Mouse (Mus musculus) heart, embryonic 15.5 days (tissue): ENCODE data around the gene Prap1. TPM values are rescaled to one million over a fixed set of nuclear protein-coding genes. Genes with fewer than 3 reads are reported as not detected.
A peak's percentile ranks its signal among the peaks of the same experiment; 100 is the strongest.
"Not testable (repeated sequence)": the region's sequence is repeated elsewhere in the genome, so short reads cannot be mapped to it uniquely, and the experiment has no call there.

Source experiments
- ATAC-seq: fragments of 200-750 bp; cut with Nextera tagmentation; replicated peaks from 2 replicates; pipeline ENCODE4 v1.8.0; 2017; ENCODE audit warnings: low read depth, moderate TSS enrichment; ENCODE audit not compliant: insufficient number of reproducible peaks, insufficient read depth, low FRiP score
- H3K27ac ChIP-seq: fragments of 300-500 bp; sonication (generic); 2 replicates; pipeline ENCODE4 v1.5.1; 2015; ENCODE audit warnings: mild to moderate bottlenecking, inconsistent platforms
- H3K27me3 ChIP-seq: fragments of 300-500 bp; sonication (generic); 2 replicates; pipeline ENCODE4 v1.6.1; 2015; ENCODE audit warnings: inconsistent platforms
- H3K36me3 ChIP-seq: fragments of 300-500 bp; sonication (generic); 2 replicates; pipeline ENCODE4 v1.6.1; 2015; ENCODE audit warnings: mild to moderate bottlenecking, inconsistent platforms
- H3K4me1 ChIP-seq: fragments of 300-500 bp; sonication (generic); replicated peaks from 2 replicates; pipeline ENCODE4 v1.6.1; 2015; ENCODE audit warnings: inconsistent platforms
- H3K4me2 ChIP-seq: fragments of 300-500 bp; sonication (generic); 2 replicates; pipeline ENCODE4 v1.6.1; 2015; ENCODE audit warnings: inconsistent platforms, mild to moderate bottlenecking, moderate library complexity
- H3K4me3 ChIP-seq: fragments of 300-500 bp; sonication (generic); 2 replicates; pipeline ENCODE4 v1.5.1; 2015; ENCODE audit warnings: mild to moderate bottlenecking, inconsistent platforms
- H3K9ac ChIP-seq: fragments of 300-500 bp; sonication (generic); 2 replicates; pipeline ENCODE4 v1.6.1; 2015; ENCODE audit warnings: mild to moderate bottlenecking, inconsistent platforms
- H3K9me3 ChIP-seq: fragments of 300-500 bp; sonication (generic); replicated peaks from 2 replicates; pipeline ENCODE4 v1.6.1; 2016; ENCODE audit warnings: inconsistent platforms
- WGBS: fragments of 180-500 bp; shearing (Covaris S2); methylation state at CpG from one replicate; pipeline ENCODE4 v1.1.7; 2015; ENCODE audit warnings: mixed read lengths; 5-methylcytosine and 5-hydroxymethylcytosine counted together
- polyA plus RNA-seq: library from polyadenylated mRNA; unstranded; fragments of >200 nt; fragmentation: Nextera tagmentation; extraction: Ambion mirVana; gene quantifications from 2 replicates; pipeline ENCODE4 v1.2.1, GENCODE M21; 2015

Prap1 gene
- polyA plus RNA-seq, 1 experiment from 2014 or later: 0.29 TPM

- Histone ChIP-seq H3K4me2 (no peak overlapping the region), H3K27me3 (no peaks in the 10 kb centered on the region), H3K9ac (no peak overlapping the region), H3K36me3 (no peaks in the 10 kb centered on the region), H3K4me3 (no peak overlapping the region), H3K9me3 (no peaks in the 10 kb centered on the region), H3K27ac (no peak overlapping the region), H3K4me1 (peaks cover 4% of the 10 kb centered on the region)
- 88% methylated on average over 2 of the region's 2 CpGs for WGBS
- ATAC-seq: no peak
Observed at GRCm38 (mm10) chr7:140120484-140120883, 27.3 kb downstream of the Prap1 start.

GRCm38 (mm10) chr7:140121338-140121910, 28.2 kb downstream of the Prap1 start:
- no peak for ATAC-seq
- Histone ChIP-seq H3K36me3 (no peaks in the 10 kb centered on the region), H3K4me2 (no peak overlapping the region), H3K9ac (no peak overlapping the region), H3K4me3 (no peak overlapping the region), H3K27ac (no peak overlapping the region), H3K4me1 (peaks cover 8% of the 10 kb centered on the region), H3K27me3 (no peaks in the 10 kb centered on the region), H3K9me3 (no peaks in the 10 kb centered on the region)
- 64% methylated on average over 13 of the region's 13 CpGs for WGBS

- Histone ChIP-seq H3K9ac (no peak overlapping the region), H3K4me3 (no peak overlapping the region), H3K36me3 (no peaks in the 10 kb centered on the region), H3K27me3 (no peaks in the 10 kb centered on the region), H3K4me2 (no peak overlapping the region), H3K4me1 (peaks cover 8% of the 10 kb centered on the region), H3K27ac (peak overlapping the region; percentile 4; the same call in 1 of the 2 replicates), H3K9me3 (no peaks in the 10 kb centered on the region)
- ATAC-seq: no peak
- 27% methylated on average over 4 of the region's 4 CpGs for WGBS
Observed at GRCm38 (mm10) chr7:140122765-140123164, 29.6 kb downstream of the Prap1 start.

- Histone ChIP-seq H3K9me3 (no peaks in the 10 kb centered on the region), H3K4me3 (no peak overlapping the region), H3K4me1 (peaks cover 8% of the 10 kb centered on the region), H3K27ac (no peak overlapping the region), H3K9ac (no peak overlapping the region), H3K27me3 (no peaks in the 10 kb centered on the region), H3K4me2 (no peak overlapping the region), H3K36me3 (peaks cover under 1% of the 10 kb centered on the region; the same call in 1 of the 2 replicates)
- no peak for ATAC-seq
- WGBS: 84% methylated on average over 1 of the region's 1 CpGs
Observed at GRCm38 (mm10) chr7:140124382-140124781, 31.2 kb downstream of the Prap1 start.

GRCm38 (mm10) chr7:140125278-140126021, 32.3 kb downstream of the Prap1 start:
- Histone ChIP-seq H3K4me2 (peak overlapping the region; percentile 94), H3K4me1 (peaks cover 8% of the 10 kb centered on the region), H3K9me3 (no peaks in the 10 kb centered on the region), H3K9ac (peak overlapping the region; percentile 89), H3K36me3 (peaks cover 9% of the 10 kb centered on the region), H3K4me3 (peak overlapping the region; percentile 94), H3K27me3 (no peaks in the 10 kb centered on the region), H3K27ac (peak overlapping the region; percentile 57; the same call in 1 of the 2 replicates)
- WGBS: under 1% methylated on average over 40 of the region's 40 CpGs
- ATAC-seq: peak; percentile 98

- no peaks in the 10 kb centered on the region for H3K9me3 ChIP-seq
- peak overlapping the region; percentile 89 for H3K9ac ChIP-seq
- H3K4me3 ChIP-seq: peak overlapping the region; percentile 94
- ATAC-seq: no peak
- no peaks in the 10 kb centered on the region for H3K27me3 ChIP-seq
- H3K4me2 ChIP-seq: peak overlapping the region; percentile 94
- peaks cover 8% of the 10 kb centered on the region for H3K4me1 ChIP-seq
- peaks cover 9% of the 10 kb centered on the region for H3K36me3 ChIP-seq
- peak overlapping the region; percentile 57; the same call in 1 of the 2 replicates for H3K27ac ChIP-seq
- 5% methylated on average over 5 of the region's 5 CpGs for WGBS
Observed at GRCm38 (mm10) chr7:140126022-140126350, 32.8 kb downstream of the Prap1 start.

- H3K4me1 ChIP-seq: peaks cover 8% of the 10 kb centered on the region
- no peaks in the 10 kb centered on the region for H3K27me3 ChIP-seq
- ATAC-seq: no peak
- H3K36me3 ChIP-seq: peaks cover 9% of the 10 kb centered on the region
- H3K9ac ChIP-seq: no peak overlapping the region
- no peak overlapping the region for H3K4me3 ChIP-seq
- 86% methylated on average over 3 of the region's 3 CpGs for WGBS
- H3K9me3 ChIP-seq: no peaks in the 10 kb centered on the region
- 0 out of 2 replicates have a peak overlapping the region, but pooled peaks have one; percentile 13 for H3K4me2 ChIP-seq
- no peak overlapping the region for H3K27ac ChIP-seq
Observed at GRCm38 (mm10) chr7:140126934-140127333, 33.7 kb downstream of the Prap1 start.

- H3K27ac ChIP-seq: no peak overlapping the region
- H3K4me2 ChIP-seq: no peak overlapping the region
- WGBS: 79% methylated on average over 2 of the region's 2 CpGs
- no peaks in the 10 kb centered on the region for H3K27me3 ChIP-seq
- peaks cover 8% of the 10 kb centered on the region for H3K4me1 ChIP-seq
- H3K9me3 ChIP-seq: no peaks in the 10 kb centered on the region
- H3K36me3 ChIP-seq: peaks cover 9% of the 10 kb centered on the region
- no peak for ATAC-seq
- no peak overlapping the region for H3K9ac ChIP-seq
- no peak overlapping the region for H3K4me3 ChIP-seq
Observed at GRCm38 (mm10) chr7:140127911-140128310, 34.7 kb downstream of the Prap1 start.

- not testable (repeated sequence) for H3K4me3 ChIP-seq, H3K27ac ChIP-seq, H3K36me3 ChIP-seq, H3K27me3 ChIP-seq, H3K4me1 ChIP-seq, ATAC-seq, H3K9me3 ChIP-seq, H3K9ac ChIP-seq, H3K4me2 ChIP-seq
- WGBS: 90% methylated on average over 7 of the region's 7 CpGs
Observed at GRCm38 (mm10) chr7:140132184-140132583, 39.0 kb downstream of the Prap1 start.

GRCm38 (mm10) chr7:140134033-140134432, 40.8 kb downstream of the Prap1 start:
- H3K36me3 ChIP-seq, H3K9ac ChIP-seq, H3K27ac ChIP-seq, H3K9me3 ChIP-seq, ATAC-seq, H3K4me1 ChIP-seq, H3K4me3 ChIP-seq, H3K4me2 ChIP-seq, H3K27me3 ChIP-seq: not testable (repeated sequence)
- 81% methylated on average over 7 of the region's 7 CpGs for whole genome bisulfite sequencing

- Histone ChIP-seq H3K27ac (no peak overlapping the region), H3K36me3 (peaks cover under 1% of the 10 kb centered on the region; the same call in 1 of the 2 replicates), H3K4me1 (peaks cover 7% of the 10 kb centered on the region), H3K4me2 (no peak overlapping the region), H3K4me3 (no peak overlapping the region), H3K9me3 (no peaks in the 10 kb centered on the region), H3K27me3 (no peaks in the 10 kb centered on the region), H3K9ac (no peak overlapping the region)
- ATAC-seq: no peak
- 77% methylated on average over 5 of the region's 5 CpGs for WGBS
Observed at GRCm38 (mm10) chr7:140135106-140135770, 42.0 kb downstream of the Prap1 start.
